Mouse (Mus musculus): ENCODE data around the gene Tmem184c.

Gene Tmem184c

DNA sequence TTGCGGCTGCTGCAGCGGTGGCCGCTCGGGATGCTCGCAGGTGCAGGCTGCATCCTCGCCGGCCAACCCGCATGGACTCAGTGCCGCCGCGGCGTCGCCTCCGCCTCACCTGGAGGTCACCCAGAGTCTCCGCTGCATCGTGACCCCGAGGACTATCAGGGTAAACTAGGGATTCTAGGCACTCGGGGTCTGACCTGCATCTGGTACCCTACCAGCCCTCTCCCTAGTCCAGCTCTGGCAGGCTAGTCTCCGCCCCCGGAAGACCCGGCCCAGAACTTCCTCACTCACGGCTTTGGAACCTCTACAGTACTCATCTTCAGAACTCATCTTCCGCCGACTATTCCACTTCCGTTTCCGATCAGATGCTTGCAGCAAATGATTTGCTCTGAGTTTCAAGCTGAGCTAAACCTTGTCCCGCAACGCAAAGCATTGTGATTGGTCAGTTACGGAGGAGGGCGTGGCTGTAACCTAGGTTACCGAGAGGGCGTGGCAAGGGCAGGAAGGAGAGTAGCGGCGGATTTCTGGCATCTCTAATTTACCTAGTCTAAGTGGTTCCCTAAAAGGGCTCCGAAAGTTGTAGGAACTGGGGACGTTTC lies at the start of gene Tmem184c:
Gene Tmem184c (minus strand): TSS at position 325 of the 596 bp plus-strand sequence.
- DNase-seq: peak; percentile 96 to 98

DNA sequence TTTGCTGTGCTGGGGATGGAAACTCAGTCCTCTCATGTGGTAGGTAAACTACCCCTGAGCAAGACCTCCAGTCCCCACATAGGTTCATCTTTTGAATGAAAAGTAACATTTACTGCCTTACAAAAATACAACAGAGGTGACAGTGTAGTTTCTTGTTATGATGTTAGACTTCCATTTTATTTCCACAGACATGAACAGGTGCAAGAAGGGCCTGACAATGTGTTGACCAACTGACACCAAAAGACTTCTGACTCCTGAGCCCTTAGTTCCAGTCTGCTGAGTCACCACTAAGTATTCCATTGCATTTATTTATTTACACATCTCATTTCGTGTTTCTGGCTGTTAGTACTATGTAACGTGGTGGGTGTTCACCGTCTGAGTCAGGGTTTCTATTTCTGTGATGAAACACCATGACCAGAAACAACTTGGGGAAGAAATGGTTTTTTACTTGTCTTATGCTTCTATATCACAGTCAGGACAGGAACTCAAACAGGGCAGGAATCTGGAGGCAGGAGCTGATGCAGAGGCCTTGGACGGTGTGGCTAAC lies 49.1 kb upstream of the Tmem184c start:
- no peak for DNase-seq

DNA sequence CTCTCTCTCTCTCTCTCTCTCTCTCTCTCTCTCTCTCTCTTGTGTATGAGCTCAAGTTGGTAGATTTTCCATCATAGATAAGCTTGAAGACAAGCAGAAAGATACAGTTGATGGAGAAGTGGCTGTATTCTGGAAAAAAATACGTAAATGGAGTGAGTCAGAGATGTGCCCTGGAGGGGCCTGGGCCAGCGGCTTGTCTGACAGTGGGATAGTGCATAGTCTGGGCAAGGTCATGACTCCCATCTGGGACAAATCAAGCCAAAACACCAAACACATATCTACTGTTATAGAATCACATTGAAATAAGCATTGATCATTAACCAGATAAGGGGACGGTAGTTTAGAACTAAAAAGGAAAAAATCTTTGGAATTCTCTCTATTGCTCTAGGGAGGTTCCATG lies 47.9 kb upstream of the Tmem184c start:
- DNase-seq: no peak

DNA sequence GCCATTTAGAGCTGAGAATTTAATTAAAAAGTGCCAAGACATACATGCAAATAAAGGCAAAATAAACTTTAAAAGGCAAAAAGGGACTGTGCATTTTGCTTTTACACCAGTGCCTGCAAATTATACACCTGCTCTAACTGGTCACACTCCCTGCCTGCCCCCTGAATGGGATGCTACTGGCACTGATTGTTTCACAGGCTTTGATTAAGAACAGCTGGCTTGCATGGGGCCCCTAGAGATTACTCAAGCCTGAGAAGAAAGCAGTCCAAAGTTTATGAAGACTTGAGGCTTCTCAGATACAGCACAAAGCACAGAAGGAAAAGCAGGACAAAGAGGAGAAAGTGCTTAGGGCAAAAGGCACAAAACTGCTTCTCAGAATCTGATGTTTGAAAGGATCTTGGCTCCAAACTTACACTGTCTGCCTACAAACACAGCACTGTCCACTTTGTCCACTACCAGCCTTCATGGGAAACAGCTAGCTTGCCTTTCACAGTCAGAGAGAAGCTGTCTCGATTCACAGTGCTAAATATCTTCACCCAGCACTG lies 40.2 kb upstream of the Tmem184c start:
- DNase-seq: no peak

DNA sequence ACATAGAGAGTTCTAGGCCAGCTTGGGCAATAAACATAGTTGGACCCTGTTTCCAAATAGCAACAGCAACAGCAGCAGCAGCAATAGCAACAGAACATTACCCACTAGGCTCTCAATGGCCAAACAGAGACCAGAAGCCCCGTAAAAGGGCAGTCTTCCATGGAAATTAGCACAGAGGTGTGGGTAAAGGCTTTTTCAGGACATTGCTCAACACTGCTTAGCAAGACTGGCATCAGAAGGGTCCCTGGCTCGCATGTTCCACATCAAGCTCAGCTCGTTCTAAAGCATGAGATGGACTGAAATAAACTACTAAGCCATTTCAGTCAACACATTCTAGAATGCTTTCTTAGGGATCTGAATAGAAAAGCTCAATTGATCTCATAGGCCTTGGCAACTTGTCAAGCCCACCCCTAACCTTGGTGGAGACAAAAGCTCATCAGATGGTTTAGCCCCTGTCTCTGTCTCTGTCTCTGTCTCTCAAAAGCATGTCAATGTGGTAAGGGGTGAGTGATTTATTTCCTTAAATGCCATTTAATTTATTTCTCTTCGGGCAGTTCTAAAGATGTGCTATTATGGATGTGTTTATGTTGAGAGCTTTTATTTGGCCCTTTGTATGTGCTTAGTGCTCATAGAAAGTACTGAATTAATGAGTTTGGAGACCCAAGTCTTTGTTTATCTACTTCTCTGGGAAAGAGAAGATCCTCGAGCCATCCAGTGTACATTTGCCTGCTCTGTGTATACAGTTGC lies 29.8 kb upstream of the Tmem184c start:
- peak; percentile 18 to 69 for DNase-seq

DNA sequence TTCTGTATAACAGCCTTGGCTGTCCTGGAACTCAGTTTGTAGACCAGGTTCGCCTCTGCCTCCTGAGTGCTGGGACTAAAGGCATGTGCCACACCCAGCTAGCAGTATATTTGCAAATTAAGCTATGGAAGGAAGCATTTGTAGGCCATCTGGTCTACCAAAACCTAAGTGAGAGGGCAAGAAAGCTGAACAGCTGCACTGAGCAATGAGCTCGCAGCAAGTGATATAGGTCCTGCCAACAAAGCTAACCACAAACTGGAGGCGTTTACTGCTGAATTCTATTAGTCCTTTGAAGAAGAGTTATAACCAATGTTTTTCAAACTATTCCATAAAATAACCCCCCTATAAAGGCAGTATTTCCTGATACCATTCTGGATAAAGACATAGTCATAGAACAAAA lies 27.1 kb upstream of the Tmem184c start:
- DNase-seq: no peak

DNA sequence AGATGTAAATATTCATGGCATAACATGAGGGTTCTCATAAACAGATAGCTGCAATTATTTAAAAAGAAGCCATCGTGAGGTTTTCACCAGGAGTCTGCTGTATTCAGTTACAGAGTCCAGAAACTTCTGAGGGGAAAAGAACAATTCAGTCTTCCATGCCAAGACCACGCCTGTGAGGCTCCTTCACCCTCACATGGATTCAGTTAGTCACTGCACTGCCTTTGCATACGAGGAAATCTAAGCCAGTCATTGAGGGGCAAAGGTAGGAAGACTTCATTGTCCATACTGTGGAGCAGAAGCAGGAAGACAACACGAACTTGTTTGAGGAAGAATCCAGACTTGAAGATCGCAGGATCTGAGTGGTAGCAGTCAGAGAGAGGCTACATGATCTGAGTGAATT lies 23.5 kb upstream of the Tmem184c start:
- no peak for DNase-seq

DNA sequence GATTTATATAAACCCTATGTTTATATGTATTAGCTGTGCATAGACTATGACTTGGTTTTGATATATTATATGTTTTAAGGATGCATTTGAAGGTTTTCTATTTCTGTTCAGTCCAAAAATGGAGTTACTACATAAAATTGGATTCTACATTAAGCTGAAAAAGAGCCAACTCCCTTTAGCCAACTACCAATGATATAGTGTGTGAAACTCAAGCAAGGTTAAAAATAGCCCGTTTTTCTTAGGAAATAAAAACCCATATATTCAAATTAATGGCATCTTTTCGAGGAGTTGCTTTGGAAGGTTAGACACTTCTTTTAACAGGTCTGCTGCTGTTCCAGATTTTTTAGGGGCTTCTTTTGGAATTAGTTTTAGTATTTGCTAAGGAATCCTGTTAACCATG lies 22.7 kb upstream of the Tmem184c start:
- no peak for DNase-seq

DNA sequence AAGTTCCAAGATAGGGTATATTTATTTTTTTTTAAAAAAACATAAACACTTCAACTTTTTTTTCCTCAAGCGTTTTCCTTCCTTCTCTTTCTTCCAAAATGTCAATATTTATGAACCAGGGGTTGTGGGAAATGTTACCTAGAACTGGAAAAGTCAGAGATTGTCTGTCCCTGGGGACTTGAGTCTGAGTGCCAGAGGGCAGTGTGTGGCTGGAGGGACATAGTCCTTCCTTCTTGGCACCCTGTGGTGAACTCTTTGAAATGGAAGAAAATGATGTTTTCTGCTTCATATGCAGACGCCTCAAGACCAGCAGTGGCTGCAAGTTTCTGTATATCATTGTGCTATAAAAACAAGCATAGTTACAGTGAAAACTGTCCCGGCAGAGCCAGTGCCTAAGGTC lies 20.2 kb upstream of the Tmem184c start:
- peak; percentile 8 to 27 for DNase-seq

DNA sequence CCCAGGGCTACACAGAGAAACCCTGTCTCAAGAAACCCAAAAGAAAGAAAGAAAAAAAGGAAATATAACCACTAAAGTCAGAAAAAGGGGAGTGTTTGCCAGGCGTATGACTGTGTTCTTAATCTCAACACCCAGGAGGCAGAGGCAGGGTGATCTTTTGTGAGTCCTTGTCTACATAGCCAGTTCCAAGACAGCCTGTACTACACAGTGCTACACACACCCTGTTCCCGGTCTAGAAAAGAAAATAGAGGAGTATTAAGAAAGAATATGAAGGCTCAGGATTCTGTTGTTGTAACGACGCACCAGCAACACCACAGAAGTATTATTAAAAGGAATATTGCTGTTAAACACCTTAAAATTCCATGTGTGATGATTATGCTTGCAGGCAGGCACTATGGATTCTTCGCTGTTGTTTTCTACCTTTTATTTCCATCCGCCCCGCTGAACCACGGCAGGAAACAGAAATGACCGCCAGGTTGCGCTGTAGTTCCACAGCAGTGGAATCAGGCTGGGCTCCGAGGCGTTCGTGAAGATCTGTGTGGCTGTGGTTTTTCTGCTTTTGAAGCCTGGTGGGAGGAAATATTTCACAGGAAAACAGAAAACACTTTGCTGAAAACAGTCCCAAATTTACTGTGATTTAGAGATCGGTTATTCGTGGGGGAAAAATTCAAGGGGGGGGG lies 19.5 kb upstream of the Tmem184c start:
- peak; percentile 80 to 85 for DNase-seq

DNA sequence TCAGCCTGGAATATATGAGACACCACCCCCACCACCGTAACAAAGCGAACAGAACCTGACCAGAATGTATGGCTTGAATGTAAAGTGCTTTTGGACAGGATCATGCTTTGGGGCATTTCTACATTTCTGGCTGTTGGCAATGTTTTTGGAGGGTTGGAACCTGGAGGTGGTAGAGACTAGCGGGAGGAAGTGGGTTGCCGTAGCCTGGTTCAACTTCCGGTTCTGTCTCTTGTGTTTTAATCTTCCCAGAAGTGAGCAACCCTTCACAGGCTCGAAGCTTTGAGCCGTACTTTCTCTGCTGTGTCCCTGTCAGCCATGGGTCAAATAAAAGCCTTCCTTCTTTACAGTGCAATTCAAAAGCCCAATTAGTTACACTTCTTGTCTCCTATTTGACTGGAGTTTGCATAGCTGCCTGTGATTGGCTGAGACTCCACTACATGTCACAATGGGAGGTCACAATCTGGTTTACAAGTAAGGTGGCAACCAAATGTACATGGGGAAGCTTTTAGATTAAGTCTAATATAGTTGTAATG lies 13.2 kb upstream of the Tmem184c start:
- no peak for DNase-seq

DNA sequence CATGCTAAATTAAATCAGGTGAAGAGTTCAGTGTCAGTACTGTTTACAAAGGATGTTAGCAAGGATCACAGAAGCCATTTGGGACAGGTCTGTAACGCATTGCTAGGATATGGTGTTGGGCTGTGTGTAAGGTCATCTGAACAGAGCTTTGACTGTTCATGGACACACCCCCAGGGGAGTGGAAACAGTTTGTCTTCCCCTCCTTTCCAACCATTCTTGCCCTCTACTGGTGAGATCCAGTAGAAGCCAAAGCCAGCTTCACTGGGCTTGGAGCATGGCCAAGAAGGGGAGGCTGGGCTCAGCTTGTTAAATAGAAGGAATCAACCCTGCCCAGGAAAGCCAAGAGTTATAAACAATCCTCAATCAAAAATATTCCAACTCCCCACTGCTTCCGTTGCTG lies 7.4 kb upstream of the Tmem184c start:
- peak; percentile 72 to 75 for DNase-seq

DNA sequence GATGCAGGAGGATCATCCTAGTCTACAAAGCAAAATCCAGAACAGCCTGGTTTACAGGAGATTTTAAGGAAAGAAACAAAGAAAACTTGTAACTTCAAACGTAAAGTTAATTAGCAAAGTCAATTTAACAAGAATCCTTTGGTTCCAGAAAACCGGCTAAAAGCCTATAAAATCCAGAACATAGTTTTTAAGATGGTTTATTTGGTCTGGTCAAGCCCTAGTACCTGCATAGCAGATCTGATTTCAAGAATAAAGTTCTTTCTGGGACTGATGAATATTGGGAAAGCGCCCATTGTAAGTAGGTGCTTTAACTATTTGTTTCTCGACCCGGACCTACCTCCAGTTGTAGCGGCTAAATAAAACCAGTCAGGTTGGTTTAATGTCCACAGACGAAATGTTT lies 877 bp downstream of the Tmem184c start:
- DNase-seq: no peak

DNA sequence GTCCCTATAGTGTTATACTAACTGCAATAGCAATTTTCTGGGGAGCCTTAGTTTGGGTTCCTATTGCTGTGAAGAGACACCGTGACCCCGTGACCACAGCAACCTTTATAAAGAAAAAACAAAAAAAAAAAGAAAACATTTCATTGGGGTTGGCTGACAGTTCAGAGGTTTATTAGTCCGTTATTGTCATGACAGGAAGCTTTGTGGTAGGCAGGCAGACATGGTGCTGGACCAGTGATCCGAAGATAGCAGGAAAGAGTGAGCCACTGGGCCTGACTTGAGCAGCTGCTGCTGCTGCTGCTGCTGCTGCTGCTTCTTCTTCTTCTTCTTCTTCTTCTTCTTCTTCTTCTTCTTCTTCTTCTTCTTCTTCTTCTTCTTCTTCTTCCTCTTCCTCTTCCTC lies 26.3 kb downstream of the Tmem184c start:
- no peak for DNase-seq

DNA sequence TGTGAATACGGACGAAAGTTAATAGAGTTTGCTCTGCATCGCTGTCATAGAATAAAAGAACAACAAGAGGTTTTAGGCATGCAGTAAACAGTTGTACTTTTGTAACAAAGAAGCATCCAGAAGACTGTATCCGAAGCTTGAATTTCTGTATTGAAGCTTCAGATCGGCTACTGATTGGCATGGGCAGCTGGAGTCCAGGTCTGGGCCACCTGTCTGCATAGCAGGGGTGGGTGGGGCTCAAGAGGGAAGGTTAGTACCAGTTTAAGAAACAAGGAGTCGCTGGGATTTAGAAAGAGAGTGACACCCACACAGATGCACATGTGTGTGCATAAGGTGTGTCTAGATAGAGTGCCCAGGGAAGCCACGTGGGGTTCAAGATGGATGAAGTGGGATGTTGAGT lies 32.8 kb downstream of the Tmem184c start:
- no peak for DNase-seq

DNA sequence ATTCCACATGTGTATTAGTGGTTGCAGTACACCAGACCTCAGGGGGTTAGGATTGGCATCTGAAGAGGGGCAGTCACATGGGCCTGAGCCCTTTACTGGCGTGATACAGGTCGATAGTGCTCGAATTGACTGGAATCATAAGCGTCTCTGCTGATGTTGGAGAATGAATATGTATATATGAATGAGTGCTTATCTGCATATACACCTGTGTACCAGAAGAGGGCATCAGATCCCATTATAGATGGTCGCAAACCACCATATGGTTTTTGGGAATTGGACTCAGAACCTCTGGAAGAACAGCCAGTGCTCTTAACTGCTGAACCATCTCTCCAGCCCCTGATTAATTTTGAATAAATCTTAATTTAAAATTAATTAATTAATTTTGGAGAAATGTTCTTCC lies 36.3 kb downstream of the Tmem184c start:
- DNase-seq: no peak

DNA sequence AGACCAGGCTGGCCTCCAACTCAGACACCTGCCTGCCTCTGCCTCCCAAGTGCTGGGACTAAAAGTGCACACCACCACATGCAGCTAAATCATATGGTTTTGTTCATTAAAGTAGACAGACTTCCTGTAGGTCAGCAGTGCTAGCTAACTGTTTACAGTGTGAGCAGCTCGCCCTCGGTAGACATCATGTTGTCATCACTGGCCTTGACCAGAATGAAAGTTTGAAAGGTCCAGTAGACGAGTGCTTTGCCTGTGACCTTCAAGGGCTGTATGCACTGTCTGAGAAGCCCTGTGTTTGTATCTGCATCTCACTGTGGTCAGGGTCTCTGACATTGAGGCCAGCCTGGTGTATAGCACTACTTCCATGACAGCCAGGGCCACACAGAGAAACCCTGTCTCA lies 49.1 kb downstream of the Tmem184c start:
- no peak for DNase-seq

DNA sequence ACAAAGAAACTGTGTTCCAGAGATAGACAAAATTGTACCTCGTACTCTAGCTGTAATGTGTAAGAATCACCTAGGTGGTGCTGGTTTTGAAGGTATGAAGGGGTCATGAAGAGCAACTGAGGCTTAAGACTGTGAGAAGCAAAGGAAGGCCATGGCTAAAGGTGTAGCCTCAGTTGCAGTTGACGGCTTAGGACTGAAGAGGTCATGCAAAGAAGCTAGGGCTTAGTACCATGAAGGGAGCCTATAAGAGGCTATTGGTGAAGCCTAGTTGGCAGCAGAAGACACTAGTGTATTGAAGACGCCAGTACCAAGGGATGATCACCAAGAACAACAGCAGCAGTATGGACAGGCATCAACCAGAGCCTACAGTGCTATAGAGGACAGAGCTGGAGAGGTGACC lies 58.0 kb downstream of the Tmem184c start:
- no peak for DNase-seq

DNA sequence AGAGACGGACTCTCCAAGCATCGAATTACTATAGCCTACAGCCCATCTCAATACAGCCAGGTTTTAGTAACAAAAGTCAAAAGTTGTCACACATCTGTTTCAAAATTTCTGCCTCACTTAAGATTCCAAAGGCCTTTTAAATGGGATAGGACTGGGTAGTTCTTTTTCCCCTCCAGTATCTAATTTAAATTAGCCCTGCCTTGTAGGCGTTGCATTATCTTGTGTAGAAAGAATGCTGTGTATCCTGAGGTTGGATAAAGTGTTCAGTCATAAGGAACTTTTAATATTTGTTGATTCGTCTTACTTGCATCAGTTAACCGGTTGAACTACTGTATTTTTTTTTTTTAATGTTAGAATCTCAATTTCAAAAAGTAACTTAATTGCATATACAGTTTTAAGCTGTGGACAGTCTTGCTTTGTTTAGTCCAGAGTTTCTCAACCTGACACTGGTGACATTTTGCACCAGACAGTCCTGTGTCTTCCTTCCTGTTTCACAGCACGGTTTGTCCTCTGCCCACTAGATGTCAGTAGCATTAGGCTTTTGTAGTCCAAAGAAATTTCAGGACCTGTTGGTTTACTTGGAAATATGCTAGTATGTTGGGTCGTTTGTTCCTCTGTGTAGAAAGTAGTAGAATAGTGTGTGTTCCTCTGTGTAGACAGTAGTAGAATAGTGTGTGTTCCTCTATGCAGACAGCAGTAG lies 60.5 kb downstream of the Tmem184c start:
- DNase-seq: peak in 1 of 2 experiments; percentile 53

DNA sequence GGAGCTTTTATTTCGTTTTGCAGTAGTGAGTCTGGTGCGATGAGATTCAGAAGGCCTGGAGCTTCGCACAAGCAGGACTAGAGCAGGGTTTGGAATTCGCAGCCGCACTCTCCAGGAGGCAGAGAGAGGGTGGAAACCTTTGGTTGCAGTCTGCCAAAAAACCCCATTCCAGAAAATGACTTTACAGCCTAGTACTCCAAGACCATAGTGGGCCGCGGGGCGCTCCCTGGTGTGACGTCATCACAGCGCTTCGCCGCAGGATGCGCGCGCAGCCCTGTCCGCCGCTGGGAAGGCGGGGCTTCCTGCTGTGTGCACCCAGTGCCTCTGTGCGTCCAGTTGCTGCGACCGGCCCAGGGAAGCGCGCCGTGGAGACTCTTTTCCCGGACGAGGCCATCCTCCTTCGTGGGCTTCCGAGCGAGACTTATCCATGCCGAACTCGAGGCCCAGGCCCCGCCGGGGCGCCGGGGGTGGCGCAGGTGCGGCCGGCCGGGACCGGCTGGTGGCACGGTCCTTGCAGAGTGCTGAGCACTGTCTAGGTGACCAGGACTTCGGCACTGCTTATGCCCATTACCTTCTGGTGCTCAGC lies 61.3 kb downstream of the Tmem184c start, which contains the start of gene Prmt9:
Gene Prmt9 (plus strand): TSS at position 277 of the 586 bp plus-strand sequence.
- DNase-seq: peak; percentile 96

Measured in lung, postnatal 4 days (tissue).